Mouse (Mus musculus): ENCODE data around the gene 9230102O04Rik. TPM values are rescaled to one million over a fixed set of nuclear protein-coding genes. Genes with fewer than 3 reads are reported as not detected.
A peak's percentile ranks its signal among the peaks of the same experiment; 100 is the strongest.

Gene 9230102O04Rik
- 0.41 and 1.0 TPM in 2 replicates for polyA plus RNA-seq (2016; fragmentation: Nextera tagmentation; extraction: Ambion mirVana)

GRCm38 (mm10) chr2:9888913-9889650, at the start of gene 9230102O04Rik:
9230102O04Rik (minus strand) TSS chr2:9889540.
- Histone ChIP-seq H3K9ac (no peak within 1 kb of the TSS), H3K36me3 (no peaks in the 10 kb centered on the region), H3K27ac (no peak within 1 kb of the TSS), H3K27me3 (peaks cover 87% of the 10 kb centered on the region), H3K4me3 (peak within 1 kb of the TSS; percentile 25; the same call in 1 of the 2 replicates), H3K4me2 (replicated peaks) (peak within 1 kb of the TSS; percentile 42), H3K4me1 (peaks cover 5% of the 10 kb centered on the region; the same call in 1 of the 2 replicates), H3K9me3 (no peaks in the 10 kb centered on the region)
- under 1% methylated on average over 30 of the region's 30 CpGs for WGBS
- ATAC-seq (ENCODE audit: insufficient number of reproducible peaks, insufficient read depth, low FRiP score, low TSS enrichment), result peak; percentile 59; the same call in 1 of the 2 replicates

- Histone ChIP-seq H3K4me3 (no peak overlapping the region), H3K4me1 (0 out of 2 replicates have a peak, but pooled peaks cover 4% of the 10 kb centered on the region), H3K9ac (peak overlapping the region; percentile 40; the same call in 1 of the 2 replicates), H3K9me3 (no peaks in the 10 kb centered on the region), H3K36me3 (peaks cover 5% of the 10 kb centered on the region; the same call in 1 of the 2 replicates), H3K27me3 (no peaks in the 10 kb centered on the region), H3K4me2 (replicated peaks) (no peak overlapping the region), H3K27ac (no peak overlapping the region)
- WGBS, result 13% methylated on average over 1 of the region's 1 CpGs
- no peak for ATAC-seq (ENCODE audit: insufficient number of reproducible peaks, insufficient read depth, low FRiP score, low TSS enrichment)
Measured at GRCm38 (mm10) chr2:9935965-9936364, 46.6 kb upstream of the 9230102O04Rik start.

- Histone ChIP-seq H3K4me1 (no peaks in the 10 kb centered on the region), H3K4me3 (no peak overlapping the region), H3K36me3 (0 out of 2 replicates have a peak, but pooled peaks cover 6% of the 10 kb centered on the region), H3K4me2 (replicated peaks) (no peak overlapping the region), H3K27ac (no peak overlapping the region), H3K9ac (no peak overlapping the region), H3K27me3 (no peaks in the 10 kb centered on the region), H3K9me3 (no peaks in the 10 kb centered on the region)
- ATAC-seq (ENCODE audit: insufficient number of reproducible peaks, insufficient read depth, low FRiP score, low TSS enrichment), result no peak
- 82% methylated on average over 4 of the region's 4 CpGs for WGBS
Measured at GRCm38 (mm10) chr2:9926905-9927283, 37.6 kb upstream of the 9230102O04Rik start.

GRCm38 (mm10) chr2:9926194-9926904, 37.0 kb upstream of the 9230102O04Rik start:
- 39% methylated on average over 7 of the region's 7 CpGs for WGBS
- Histone ChIP-seq H3K4me1 (no peaks in the 10 kb centered on the region), H3K9ac (no peak overlapping the region), H3K4me2 (replicated peaks) (no peak overlapping the region), H3K36me3 (0 out of 2 replicates have a peak, but pooled peaks cover 6% of the 10 kb centered on the region), H3K4me3 (no peak overlapping the region), H3K9me3 (no peaks in the 10 kb centered on the region), H3K27me3 (no peaks in the 10 kb centered on the region), H3K27ac (0 out of 2 replicates have a peak overlapping the region, but pooled peaks have one; percentile 37)
- ATAC-seq (ENCODE audit: insufficient number of reproducible peaks, insufficient read depth, low FRiP score, low TSS enrichment), result no peak

- no peak for ATAC-seq (ENCODE audit: insufficient number of reproducible peaks, insufficient read depth, low FRiP score, low TSS enrichment)
- peaks cover 15% of the 10 kb centered on the region for H3K36me3 ChIP-seq
- H3K4me1 ChIP-seq, result no peaks in the 10 kb centered on the region
- no peaks in the 10 kb centered on the region for H3K27me3 ChIP-seq
- no peak overlapping the region for H3K9ac ChIP-seq
- WGBS, result 87% methylated on average over 17 of the region's 17 CpGs
- no peak overlapping the region for H3K4me3 ChIP-seq
- H3K9me3 ChIP-seq, result no peaks in the 10 kb centered on the region
- H3K4me2 ChIP-seq (replicated peaks), result no peak overlapping the region
- no peak overlapping the region for H3K27ac ChIP-seq
Measured at GRCm38 (mm10) chr2:9918691-9919471, 29.5 kb upstream of the 9230102O04Rik start.

GRCm38 (mm10) chr2:9917602-9918001, 28.3 kb upstream of the 9230102O04Rik start:
- no peak overlapping the region for H3K27ac ChIP-seq
- 91% methylated on average over 9 of the region's 9 CpGs for WGBS

GRCm38 (mm10) chr2:9905995-9906394, 16.7 kb upstream of the 9230102O04Rik start:
- H3K4me3 ChIP-seq, result peak overlapping the region; percentile 22
- H3K9ac ChIP-seq, result 0 out of 2 replicates have a peak overlapping the region, but pooled peaks have one; percentile 10
- WGBS, result 6% methylated on average over 11 of the region's 11 CpGs

More at GRCm38 (mm10) chr2:9917602-9918001, 28.3 kb upstream of the 9230102O04Rik start:
- Histone ChIP-seq H3K4me2 (replicated peaks) (no peak overlapping the region), H3K27me3 (no peaks in the 10 kb centered on the region), H3K4me3 (no peak overlapping the region), H3K9me3 (no peaks in the 10 kb centered on the region), H3K4me1 (no peaks in the 10 kb centered on the region), H3K9ac (no peak overlapping the region), H3K36me3 (peaks cover 10% of the 10 kb centered on the region)
- no peak for ATAC-seq (ENCODE audit: insufficient number of reproducible peaks, insufficient read depth, low FRiP score, low TSS enrichment)

GRCm38 (mm10) chr2:9903854-9904560, 14.7 kb upstream of the 9230102O04Rik start:
- Histone ChIP-seq H3K27ac (no peak overlapping the region), H3K4me1 (0 out of 2 replicates have a peak, but pooled peaks cover 6% of the 10 kb centered on the region), H3K27me3 (peaks cover 9% of the 10 kb centered on the region), H3K9ac (no peak overlapping the region), H3K4me2 (replicated peaks) (no peak overlapping the region), H3K9me3 (no peaks in the 10 kb centered on the region), H3K36me3 (no peaks in the 10 kb centered on the region), H3K4me3 (no peak overlapping the region)
- ATAC-seq (ENCODE audit: insufficient number of reproducible peaks, insufficient read depth, low FRiP score, low TSS enrichment), result no peak
- WGBS, result 69% methylated on average over 14 of the region's 14 CpGs

More at GRCm38 (mm10) chr2:9905995-9906394, 16.7 kb upstream of the 9230102O04Rik start:
- H3K27me3 ChIP-seq, result no peaks in the 10 kb centered on the region
- H3K9me3 ChIP-seq, result no peaks in the 10 kb centered on the region
- peak overlapping the region; percentile 48 for H3K4me2 ChIP-seq (replicated peaks)
- no peak overlapping the region for H3K27ac ChIP-seq
- no peaks in the 10 kb centered on the region for H3K36me3 ChIP-seq
- 0 out of 2 replicates have a peak, but pooled peaks cover 6% of the 10 kb centered on the region for H3K4me1 ChIP-seq
- ATAC-seq (ENCODE audit: insufficient number of reproducible peaks, insufficient read depth, low FRiP score, low TSS enrichment), result 0 out of 2 replicates have a peak, but pooled peaks have one; percentile 15

- Histone ChIP-seq H3K27ac (no peak overlapping the region), H3K4me2 (replicated peaks) (no peak overlapping the region), H3K4me1 (peaks cover 9% of the 10 kb centered on the region; the same call in 1 of the 2 replicates), H3K4me3 (no peak overlapping the region), H3K9ac (no peak overlapping the region), H3K9me3 (no peaks in the 10 kb centered on the region), H3K27me3 (peaks cover 70% of the 10 kb centered on the region), H3K36me3 (no peaks in the 10 kb centered on the region)
- no peak for ATAC-seq (ENCODE audit: insufficient number of reproducible peaks, insufficient read depth, low FRiP score, low TSS enrichment)
- WGBS, result 7% methylated on average over 8 of the region's 8 CpGs
Measured at GRCm38 (mm10) chr2:9897846-9898245, 8.5 kb upstream of the 9230102O04Rik start.

- ATAC-seq (ENCODE audit: insufficient number of reproducible peaks, insufficient read depth, low FRiP score, low TSS enrichment), result no peak; the same call in 1 of the 2 replicates
- H3K27me3 ChIP-seq, result peaks cover 79% of the 10 kb centered on the region
- H3K27ac ChIP-seq, result no peak overlapping the region
- peak overlapping the region; percentile 15; the same call in 1 of the 2 replicates for H3K4me3 ChIP-seq
- H3K36me3 ChIP-seq, result no peaks in the 10 kb centered on the region
- H3K9me3 ChIP-seq, result no peaks in the 10 kb centered on the region
- H3K9ac ChIP-seq, result no peak overlapping the region
- 2% methylated on average over 22 of the region's 22 CpGs for WGBS
- peak overlapping the region; percentile 38 for H3K4me2 ChIP-seq (replicated peaks)
- peaks cover 9% of the 10 kb centered on the region; the same call in 1 of the 2 replicates for H3K4me1 ChIP-seq
Measured at GRCm38 (mm10) chr2:9896097-9896770, 6.9 kb upstream of the 9230102O04Rik start.
